Mouse (Mus musculus) adrenal gland, adult 8-10 months (tissue): Measurements from ENCODE around the gene Gm10668. TPM values are rescaled to one million over a fixed set of nuclear protein-coding genes. Genes with fewer than 3 reads are reported as not detected.
"Not testable (repeated sequence)": the region's sequence is repeated elsewhere in the genome, so short reads cannot be mapped to it uniquely, and the experiment has no call there.

Experiments used
- DNase-seq: peaks from one replicate; pipeline ENCODE4 v3.0.0; 2022
- total RNA-seq, 4 experiments: library from RNA; stranded (reverse); gene quantifications; 2 replicates each; pipeline ENCODE4 v1.2.4; 2022

The Gm10668 gene
- not detected for total RNA-seq

- DNase-seq = not testable (repeated sequence)
These were observed at the start of gene Gm10668 for GRCm38 (mm10) chr7:20730524-20730923. Gene Gm10668 (minus strand): TSS chr7:20730624.

DNA sequence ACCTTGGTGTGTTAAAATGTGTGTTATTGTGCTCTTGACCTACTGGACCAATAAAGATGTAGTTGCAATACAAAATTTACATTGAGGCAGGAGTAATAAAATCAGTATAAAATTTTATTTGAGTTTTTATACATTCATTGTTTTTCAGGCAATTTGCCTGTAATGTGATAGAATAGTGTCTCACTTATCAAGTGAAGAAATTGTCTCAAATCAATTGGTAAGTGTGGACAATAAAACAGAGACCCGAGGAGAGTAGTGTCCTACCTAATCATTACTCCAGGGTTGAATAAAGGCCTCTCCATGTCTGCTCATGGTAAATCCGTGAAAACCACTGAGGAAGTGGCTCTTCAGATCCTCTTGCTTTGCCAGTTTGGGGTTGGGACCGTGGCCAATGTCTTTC is 40.5 kb upstream of the Gm10668 start, which contains the start of gene Vmn1r112:
Gene Vmn1r112 (plus strand): TSS at position 301 of the 400 bp plus-strand sequence.
- not testable (repeated sequence) for DNase-seq

DNA sequence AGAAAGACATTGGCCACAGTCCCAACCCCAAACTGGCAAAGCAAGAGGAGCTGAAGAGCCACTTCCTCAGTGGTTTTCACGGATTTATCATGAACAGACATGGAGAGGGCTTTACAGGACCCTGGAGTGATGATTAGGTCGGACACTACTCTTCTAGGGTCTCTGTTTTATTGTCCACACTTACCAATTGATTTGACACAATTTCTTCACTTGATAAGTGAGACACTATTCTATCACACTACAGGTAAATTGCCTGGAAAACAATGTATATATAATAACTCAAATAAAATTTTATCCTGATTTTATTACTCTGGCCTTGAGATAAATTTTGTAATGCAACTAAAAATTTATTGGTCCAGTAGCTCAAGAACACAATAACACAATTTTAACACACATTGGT is 27.3 kb downstream of the Gm10668 start, which contains the start of gene Vmn1r111:
Gene Vmn1r111 (minus strand): TSS at position 101 of the 400 bp plus-strand sequence.
- DNase-seq = not testable (repeated sequence)

Other genes starting within 250 kb of the Gm10668 start
- not detected for gene Vmn1r103, start 220.1 kb downstream of the Gm10668 start, total RNA-seq
- gene Vmn1r104, start 196.8 kb downstream of the Gm10668 start, total RNA-seq = not detected
- not detected for gene Gm5726, start 184.9 kb downstream of the Gm10668 start, total RNA-seq
- not detected for gene Gm4141, start 154.4 kb downstream of the Gm10668 start, total RNA-seq
- not detected for gene Gm4513, start 131.6 kb downstream of the Gm10668 start, total RNA-seq
- gene Vmn1r107, start 61.7 kb downstream of the Gm10668 start, total RNA-seq = not detected
- not detected for gene Vmn1r111, start 27.4 kb downstream of the Gm10668 start, total RNA-seq
- not detected for gene Vmn1r112, start 40.6 kb upstream of the Gm10668 start, total RNA-seq
- not detected for gene Vmn1r113, start 56.7 kb upstream of the Gm10668 start, total RNA-seq
- gene Vmn1r114, start 81.6 kb upstream of the Gm10668 start, total RNA-seq = not detected
- gene Vmn1r115, start 114.4 kb upstream of the Gm10668 start, total RNA-seq = not detected
- gene Vmn1r116, start 141.6 kb upstream of the Gm10668 start, total RNA-seq = not detected
- not detected for gene Vmn1r117, start 153.5 kb upstream of the Gm10668 start, total RNA-seq
- gene Vmn1r118, start 181.7 kb upstream of the Gm10668 start, total RNA-seq = not detected